Mouse (Mus musculus): ENCODE data around the gene Cdrt4.

DNA sequence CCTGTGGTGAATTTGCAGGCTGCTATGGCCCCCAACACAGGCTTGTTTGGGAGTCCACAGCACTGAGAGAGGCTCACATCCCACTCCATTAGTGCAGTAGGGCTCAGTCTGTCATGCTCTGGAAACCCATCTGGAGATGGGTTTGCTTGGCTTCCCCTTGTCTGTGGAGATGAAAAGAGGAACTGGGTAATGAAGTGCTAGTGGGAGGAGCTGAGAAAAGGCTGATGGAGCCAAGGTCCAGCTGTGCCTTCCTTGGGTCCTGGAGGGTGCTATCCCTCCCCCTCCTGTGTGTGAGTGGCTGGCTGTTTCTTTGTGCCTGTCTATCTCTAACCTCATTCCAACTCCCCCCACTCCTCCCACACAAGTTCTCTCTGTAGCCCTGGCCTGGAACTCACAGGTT lies 69.6 kb downstream of the Cdrt4 start:
- TF ChIP-seq NRF1 (IDR thresholded peaks at IDR 0.05; ENCODE audit: low read depth, low read length) (no peak), PAX5 (IDR thresholded peaks at IDR 0.05; ENCODE audit: low read length) (no peak), EP300 (IDR thresholded peaks at IDR 0.05; ENCODE audit: low read length) (peak; percentile 95), SMC3 (IDR thresholded peaks at IDR 0.05; ENCODE audit: low read depth, low read length) (no peak; the same call in 1 of the 2 replicates), E2F4 (IDR thresholded peaks at IDR 0.05; ENCODE audit: insufficient replicate concordance, low read depth, low read length) (no peak), POLR2A (IDR thresholded peaks at IDR 0.05; ENCODE audit: low read depth, low read length) (no peak), POLR2AphosphoS2 (IDR thresholded peaks at IDR 0.05; ENCODE audit: low read depth, low read length) (no peak), TCF12 (IDR thresholded peaks at IDR 0.05; ENCODE audit: low read depth, low read length) (peak; percentile 65), MYC (IDR thresholded peaks at IDR 0.05; ENCODE audit: low read depth, low read length) (no peak), CTCF (conservative IDR thresholded peaks at IDR 0.05 in 1 of 2, IDR thresholded peaks at IDR 0.05 in 1 of 2; ENCODE audit: low read depth in 2 of 2, low read length in 2 of 2) (no peak), TBP (conservative IDR thresholded peaks at IDR 0.05; ENCODE audit: low read depth, low read length) (no peak)

Data from CH12.LX (cell line).